Mouse (Mus musculus) midbrain, postnatal 0 days (tissue): ENCODE measurements around the gene Aars2. TPM values are rescaled to one million over a fixed set of nuclear protein-coding genes. Genes with fewer than 3 reads are reported as not detected.

Source experiments
- ATAC-seq: fragments of 200-750 bp; cut with Nextera tagmentation; 2 replicates; pipeline ENCODE4 v1.8.0; 2017; ENCODE audit warnings: moderate number of reproducible peaks, mild to moderate bottlenecking, moderate TSS enrichment, moderate library complexity; ENCODE audit not compliant: low FRiP score
- DNase-seq: peaks from one replicate; pipeline ENCODE4 v3.0.0-alpha.2; 2015; ENCODE audit warnings: low spot score
- H3K27ac ChIP-seq: fragments of 300-500 bp; sonication (generic); 2 replicates; pipeline ENCODE4 v1.5.1; 2014; ENCODE audit warnings: low read depth, mild to moderate bottlenecking, low read length, mixed read lengths
- H3K27me3 ChIP-seq: fragments of 300-500 bp; sonication (generic); 2 replicates; pipeline ENCODE4 v1.6.1; 2014; ENCODE audit warnings: low read length, control low read depth, mixed read lengths; ENCODE audit not compliant: insufficient read depth
- H3K36me3 ChIP-seq: fragments of 300-500 bp; sonication (generic); 2 replicates; pipeline ENCODE4 v1.6.1; 2014; ENCODE audit warnings: low read length, control low read depth, mixed read lengths; ENCODE audit not compliant: insufficient read depth
- H3K4me1 ChIP-seq: fragments of 300-500 bp; sonication (generic); 2 replicates; pipeline ENCODE4 v1.6.1; 2014; ENCODE audit warnings: mild to moderate bottlenecking, control low read depth, antibody characterized with exemption, low read length, mixed read lengths; ENCODE audit not compliant: insufficient read depth
- H3K4me2 ChIP-seq: fragments of 300-500 bp; sonication (generic); 2 replicates; pipeline ENCODE4 v1.6.1; 2014; ENCODE audit warnings: low read depth, mild to moderate bottlenecking, low read length, mixed read lengths; ENCODE audit not compliant: poor library complexity, severe bottlenecking
- H3K4me3 ChIP-seq: fragments of 300-500 bp; sonication (generic); 2 replicates; pipeline ENCODE4 v1.5.1; 2014; ENCODE audit warnings: low read depth, mild to moderate bottlenecking, low read length, moderate library complexity
- H3K9ac ChIP-seq: fragments of 300-500 bp; sonication (generic); replicated peaks from 2 replicates; pipeline ENCODE4 v1.6.1; 2014; ENCODE audit warnings: mild to moderate bottlenecking, low read length, moderate library complexity, mixed read lengths; ENCODE audit not compliant: poor library complexity, severe bottlenecking
- H3K9me3 ChIP-seq: fragments of 300-500 bp; sonication (generic); 2 replicates; pipeline ENCODE4 v1.6.1; 2016; ENCODE audit warnings: low read length, control low read depth
- CTCF ChIP-seq: IDR thresholded peaks from 2 replicates; pipeline ENCODE4 v1.5.1; 2016; ENCODE audit warnings: antibody characterized with exemption, mild to moderate bottlenecking
- WGBS: fragments of 180-500 bp; shearing (Covaris S2); extraction: QIAGEN DNeasy Blood & Tissue Kit; methylation state at CpG from one replicate; pipeline ENCODE4 v1.1.7; 2014; 5-methylcytosine and 5-hydroxymethylcytosine counted together
- polyA plus RNA-seq: library from polyadenylated mRNA; unstranded; fragments of >200 nt; fragmentation: Nextera tagmentation; extraction: Ambion mirVana; gene quantifications from 2 replicates; pipeline ENCODE4 v1.2.1, GENCODE M21; 2015
- total RNA-seq: library from RNA; depleted of rRNA; stranded (reverse); fragments of >200 nt; gene quantifications from 2 replicates; pipeline ENCODE4 v1.2.3, GENCODE M21; 2014

Aars2 gene
- total and polyA plus RNA-seq, 2 experiments from 2014 or later = 13.9 to 19.8 TPM

GRCm38 (mm10) chr17:45466701-45467100 lies 39.9 kb upstream of the Aars2 start:
- H3K9me3 ChIP-seq = no peaks in the 10 kb centered on the region
- H3K27ac ChIP-seq = no peak overlapping the region
- no peak for ATAC-seq
- H3K36me3 ChIP-seq = no peaks in the 10 kb centered on the region
- no peak overlapping the region for H3K4me2 ChIP-seq
- H3K4me1 ChIP-seq = no peaks in the 10 kb centered on the region
- no peak for DNase-seq
- H3K9ac ChIP-seq = no peak overlapping the region
- WGBS = 63% methylated on average over 2 of the region's 2 CpGs
- peak; percentile 20; the same call in 1 of the 2 replicates for TF ChIP-seq CTCF
- no peak overlapping the region for H3K4me3 ChIP-seq
- no peaks in the 10 kb centered on the region for H3K27me3 ChIP-seq

GRCm38 (mm10) chr17:45468302-45468701 lies 38.3 kb upstream of the Aars2 start:
- H3K36me3 ChIP-seq = no peaks in the 10 kb centered on the region
- H3K27me3 ChIP-seq = no peaks in the 10 kb centered on the region
- H3K4me1 ChIP-seq = no peaks in the 10 kb centered on the region
- no peak overlapping the region for H3K4me2 ChIP-seq
- H3K27ac ChIP-seq = no peak overlapping the region
- peak; percentile 16; the same call in 1 of the 2 replicates for TF ChIP-seq CTCF
- H3K4me3 ChIP-seq = no peak overlapping the region
- no peaks in the 10 kb centered on the region for H3K9me3 ChIP-seq
- ATAC-seq (no peak), DNase-seq (no peak)
- 86% methylated on average over 5 of the region's 5 CpGs for WGBS
- H3K9ac ChIP-seq = no peak overlapping the region

GRCm38 (mm10) chr17:45470726-45471125 lies 35.9 kb upstream of the Aars2 start:
- ATAC-seq (no peak), DNase-seq (no peak)
- Histone ChIP-seq H3K27me3 (no peaks in the 10 kb centered on the region), H3K27ac (no peak overlapping the region), H3K9ac (no peak overlapping the region), H3K9me3 (no peaks in the 10 kb centered on the region), H3K36me3 (no peaks in the 10 kb centered on the region), H3K4me2 (no peak overlapping the region), H3K4me1 (no peaks in the 10 kb centered on the region), H3K4me3 (no peak overlapping the region)
- 85% methylated on average over 7 of the region's 7 CpGs for WGBS
- no peak for TF ChIP-seq CTCF

- ATAC-seq = no peak
- H3K27me3 ChIP-seq = no peaks in the 10 kb centered on the region
- TF ChIP-seq CTCF = no peak
- H3K4me3 ChIP-seq = no peak overlapping the region
- H3K9ac ChIP-seq = no peak overlapping the region
- DNase-seq = no peak
- 0 out of 2 replicates have a peak overlapping the region, but pooled peaks have one; percentile 80 for H3K27ac ChIP-seq
- WGBS = 81% methylated on average over 6 of the region's 6 CpGs
- no peaks in the 10 kb centered on the region for H3K9me3 ChIP-seq
- H3K4me1 ChIP-seq = no peaks in the 10 kb centered on the region
- no peaks in the 10 kb centered on the region for H3K36me3 ChIP-seq
- H3K4me2 ChIP-seq = no peak overlapping the region
These were observed 33.0 kb upstream of the Aars2 start for GRCm38 (mm10) chr17:45473667-45474066.

- 67% methylated on average over 8 of the region's 8 CpGs for WGBS
- Histone ChIP-seq H3K9me3 (no peaks in the 10 kb centered on the region), H3K36me3 (no peaks in the 10 kb centered on the region), H3K9ac (peak overlapping the region; percentile 53), H3K27me3 (no peaks in the 10 kb centered on the region), H3K4me1 (no peaks in the 10 kb centered on the region), H3K27ac (peak overlapping the region; percentile 80), H3K4me2 (peak overlapping the region; percentile 61), H3K4me3 (peak overlapping the region; percentile 35)
- 0 out of 2 replicates have a peak, but pooled peaks have one; percentile 3 for TF ChIP-seq CTCF
- DNase-seq (no peak), ATAC-seq (peak; percentile 51)
These were observed 32.5 kb upstream of the Aars2 start for GRCm38 (mm10) chr17:45474146-45474545.

GRCm38 (mm10) chr17:45474669-45475465 lies 31.8 kb upstream of the Aars2 start, which contains the start of gene Spats1:
Gene Spats1 (minus strand): TSS chr17:45475415.
- peak; percentile 91 for ATAC-seq
- peak; percentile 26; the same call in 1 of the 2 replicates for TF ChIP-seq CTCF
- Histone ChIP-seq H3K4me3 (peak within 1 kb of the TSS; percentile 35), H3K27me3 (no peaks in the 10 kb centered on the region), H3K9ac (peak within 1 kb of the TSS; percentile 53), H3K36me3 (no peaks in the 10 kb centered on the region), H3K4me2 (peak within 1 kb of the TSS; percentile 61), H3K9me3 (no peaks in the 10 kb centered on the region), H3K27ac (peak within 1 kb of the TSS; percentile 80), H3K4me1 (no peaks in the 10 kb centered on the region)
- WGBS = 3% methylated on average over 30 of the region's 30 CpGs
- peak; percentile 90 for DNase-seq
